Mouse (Mus musculus) neural tube, embryonic 12.5 days (tissue): ENCODE measurements around the gene Trim44. TPM values are rescaled to one million over a fixed set of nuclear protein-coding genes. Genes with fewer than 3 reads are reported as not detected.

Experiments
- ATAC-seq: fragments of 200-750 bp; cut with Nextera tagmentation; 2 replicates; pipeline ENCODE4 v1.8.0; 2017; ENCODE audit warnings: low read depth, mild to moderate bottlenecking, moderate TSS enrichment, moderate library complexity; ENCODE audit not compliant: low FRiP score
- H3K27ac ChIP-seq: fragments of 300-500 bp; sonication (generic); 2 replicates; pipeline ENCODE4 v1.5.1; 2016
- H3K27me3 ChIP-seq: fragments of 300-500 bp; sonication (generic); replicated peaks from 2 replicates; pipeline ENCODE4 v1.6.1; 2016; ENCODE audit warnings: mild to moderate bottlenecking
- H3K36me3 ChIP-seq: fragments of 300-500 bp; sonication (generic); 2 replicates; pipeline ENCODE4 v1.6.1; 2016; ENCODE audit warnings: mild to moderate bottlenecking
- H3K4me1 ChIP-seq: fragments of 300-500 bp; sonication (generic); 2 replicates; pipeline ENCODE4 v1.6.1; 2016
- H3K4me2 ChIP-seq: fragments of 300-500 bp; sonication (generic); replicated peaks from 2 replicates; pipeline ENCODE4 v1.6.1; 2016; ENCODE audit warnings: mild to moderate bottlenecking
- H3K4me3 ChIP-seq: fragments of 300-500 bp; sonication (generic); 2 replicates; pipeline ENCODE4 v1.5.1; 2016
- H3K9ac ChIP-seq: fragments of 300-500 bp; sonication (generic); 2 replicates; pipeline ENCODE4 v1.6.1; 2016; ENCODE audit warnings: mild to moderate bottlenecking
- H3K9me3 ChIP-seq: fragments of 300-500 bp; sonication (generic); 2 replicates; pipeline ENCODE4 v1.6.1; 2016; ENCODE audit warnings: mild to moderate bottlenecking
- WGBS: fragments of 180-500 bp; shearing (Covaris S2); methylation state at CpG from one replicate; pipeline ENCODE4 v1.1.7; 2016; 5-methylcytosine and 5-hydroxymethylcytosine counted together
- polyA plus RNA-seq: library from polyadenylated mRNA; unstranded; fragments of >200 nt; fragmentation: Nextera tagmentation; extraction: Ambion mirVana; gene quantifications from 2 replicates; pipeline ENCODE4 v1.2.1, GENCODE M21; 2016

The Trim44 gene
- polyA plus RNA-seq, 1 experiment from 2014 or later, result 67.9 TPM

DNA sequence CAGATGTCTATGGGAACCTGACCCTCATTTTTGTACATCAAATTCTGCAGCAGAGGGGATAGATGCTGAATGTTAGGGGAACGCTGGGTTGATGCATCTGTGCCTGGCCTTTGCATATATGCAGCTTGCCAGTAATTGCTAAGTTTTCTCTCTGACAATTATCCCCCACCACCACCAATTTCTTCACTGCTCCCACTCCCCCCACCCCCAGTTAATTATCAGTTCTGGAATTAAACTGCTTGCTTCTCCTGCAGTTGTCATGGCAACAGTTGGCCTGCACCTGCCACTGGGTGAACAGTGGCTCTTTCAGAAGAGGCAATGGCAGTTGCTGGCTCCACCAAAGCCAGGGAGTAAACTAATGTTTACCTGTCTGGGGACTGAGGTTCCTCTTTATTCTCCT, 70.8 kb downstream of the Trim44 start:
- Histone ChIP-seq H3K4me1 (peaks cover 8% of the 10 kb centered on the region), H3K27ac (no peak overlapping the region), H3K9ac (no peak overlapping the region), H3K36me3 (no peaks in the 10 kb centered on the region), H3K4me2 (no peak overlapping the region), H3K9me3 (no peaks in the 10 kb centered on the region), H3K27me3 (no peaks in the 10 kb centered on the region), H3K4me3 (no peak overlapping the region)
- WGBS, result 100% methylated on average over 1 of the region's 1 CpGs
- ATAC-seq, result no peak

DNA sequence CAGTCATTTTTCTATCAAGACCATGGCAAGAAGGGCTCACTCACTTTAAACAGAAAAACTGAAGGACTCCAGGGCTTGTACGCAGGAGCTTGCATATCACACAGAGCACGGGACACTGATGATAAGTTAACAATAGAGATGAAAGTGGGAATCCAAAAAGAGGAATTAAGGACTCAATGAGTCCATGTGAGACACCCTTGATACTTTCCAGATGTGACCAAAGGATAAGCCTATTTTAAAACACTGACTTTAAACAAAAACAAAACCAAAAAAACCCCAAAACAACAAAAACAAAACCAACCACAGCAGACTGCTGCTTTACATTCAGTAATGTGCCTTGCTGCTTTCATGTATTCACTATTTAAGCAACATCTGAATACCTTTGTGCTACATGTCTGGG, 75.7 kb downstream of the Trim44 start:
- no peak overlapping the region for H3K4me3 ChIP-seq
- H3K36me3 ChIP-seq, result no peaks in the 10 kb centered on the region
- no peak overlapping the region for H3K27ac ChIP-seq
- H3K27me3 ChIP-seq, result no peaks in the 10 kb centered on the region
- peaks cover 4% of the 10 kb centered on the region for H3K4me1 ChIP-seq
- no peaks in the 10 kb centered on the region for H3K9me3 ChIP-seq
- no peak for ATAC-seq
- H3K4me2 ChIP-seq, result no peak overlapping the region
- H3K9ac ChIP-seq, result no peak overlapping the region
- WGBS, result 95% methylated on average over 2 of the region's 2 CpGs

DNA sequence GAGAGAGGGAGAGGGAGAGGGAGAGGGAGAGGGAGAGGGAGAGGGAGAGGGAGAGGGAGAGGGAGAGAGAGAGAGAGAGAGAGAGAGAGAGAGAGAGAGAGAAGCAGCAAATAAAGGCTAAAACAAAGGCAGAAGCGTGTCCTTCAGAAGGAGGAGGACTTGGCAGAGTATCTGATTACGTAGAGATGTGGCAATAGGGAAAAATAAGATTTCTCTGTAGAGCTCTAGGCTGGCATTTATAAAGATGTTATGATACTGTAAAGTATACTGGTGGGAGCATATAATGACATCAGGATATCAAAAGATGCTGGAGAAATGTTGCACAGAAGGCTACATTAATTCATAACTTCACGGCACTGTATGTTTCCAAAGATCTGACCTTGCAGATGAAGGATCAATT, 76.5 kb downstream of the Trim44 start:
- H3K36me3 ChIP-seq, result no peaks in the 10 kb centered on the region
- 82% methylated on average over 3 of the region's 3 CpGs for WGBS
- no peak overlapping the region for H3K4me2 ChIP-seq
- H3K27me3 ChIP-seq, result no peaks in the 10 kb centered on the region
- no peak overlapping the region for H3K27ac ChIP-seq
- no peak overlapping the region for H3K9ac ChIP-seq
- no peak for ATAC-seq
- H3K4me3 ChIP-seq, result no peak overlapping the region
- H3K9me3 ChIP-seq, result no peaks in the 10 kb centered on the region
- H3K4me1 ChIP-seq, result no peaks in the 10 kb centered on the region

DNA sequence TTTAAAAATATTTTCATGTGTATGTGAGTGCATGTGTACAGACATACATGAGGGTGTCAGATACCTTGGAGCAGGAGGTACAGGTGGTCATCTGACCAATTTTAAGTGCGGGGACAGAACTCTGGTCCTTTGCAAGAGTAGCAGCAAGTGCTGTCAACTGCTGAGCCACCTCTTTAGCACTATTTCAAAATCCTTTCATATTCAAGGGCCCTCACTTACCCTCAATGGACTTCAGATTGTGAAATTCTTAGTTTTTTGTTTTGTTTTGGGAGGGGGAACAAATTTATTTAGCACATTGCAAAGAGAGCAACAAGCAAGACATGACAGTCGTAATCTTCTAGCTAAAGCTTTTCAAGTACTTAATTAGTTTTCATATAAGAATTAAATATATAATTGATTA, 81.7 kb downstream of the Trim44 start:
- H3K36me3 ChIP-seq, result no peaks in the 10 kb centered on the region
- WGBS, result 97% methylated on average over 2 of the region's 2 CpGs

DNA sequence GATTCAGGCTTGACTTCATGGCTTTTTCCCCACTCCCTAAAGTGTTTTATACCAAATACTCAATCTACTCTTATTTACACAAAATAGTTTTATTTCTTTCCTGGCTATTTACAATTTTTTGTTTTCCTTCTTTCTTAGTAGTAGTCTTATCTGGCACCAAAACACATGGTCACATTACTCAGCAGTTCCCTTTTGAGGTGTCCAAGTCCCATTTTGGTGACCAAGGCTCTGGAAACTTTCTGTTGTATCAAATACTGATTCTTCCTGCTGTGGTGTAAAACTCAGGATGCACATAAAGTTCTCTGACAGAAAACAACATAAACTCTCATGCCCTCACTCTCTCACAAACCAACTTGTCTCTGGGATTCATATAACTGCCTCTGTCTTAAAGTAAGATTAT, 83.3 kb downstream of the Trim44 start:
- no peak overlapping the region for H3K9ac ChIP-seq
- H3K4me2 ChIP-seq, result no peak overlapping the region
- no peak for ATAC-seq

More for the DNA sequence above, 81.7 kb downstream of the Trim44 start:
- no peak overlapping the region for H3K4me2 ChIP-seq
- no peak for ATAC-seq
- no peak overlapping the region for H3K9ac ChIP-seq
- no peaks in the 10 kb centered on the region for H3K9me3 ChIP-seq
- H3K4me3 ChIP-seq, result no peak overlapping the region
- H3K27ac ChIP-seq, result no peak overlapping the region
- no peaks in the 10 kb centered on the region for H3K4me1 ChIP-seq
- H3K27me3 ChIP-seq, result no peaks in the 10 kb centered on the region

DNA sequence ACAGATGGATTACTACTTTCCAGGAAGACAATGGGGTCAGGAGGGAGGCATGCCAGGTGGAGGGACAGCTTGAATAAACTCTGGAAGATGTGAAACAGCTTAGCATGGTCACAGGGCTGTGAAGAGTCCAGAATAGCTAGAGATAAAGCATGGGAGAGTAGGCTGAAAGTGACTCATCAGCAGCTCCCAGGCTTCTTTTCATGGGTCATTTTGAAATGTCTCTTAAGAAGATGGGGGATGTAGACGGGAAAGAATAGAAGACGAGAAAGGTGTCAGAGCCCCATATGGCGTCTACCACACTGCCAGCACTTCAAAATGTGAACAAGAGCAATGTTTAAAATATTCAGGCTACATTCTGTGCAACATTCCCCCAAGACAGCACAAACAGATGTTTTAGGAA, 91.1 kb downstream of the Trim44 start:
- H3K9me3 ChIP-seq, result no peaks in the 10 kb centered on the region
- WGBS, result 80% methylated on average over 3 of the region's 3 CpGs
- no peak for ATAC-seq

More for the DNA sequence above, 83.3 kb downstream of the Trim44 start:
- no peak overlapping the region for H3K4me3 ChIP-seq
- no peaks in the 10 kb centered on the region for H3K27me3 ChIP-seq
- no peak overlapping the region for H3K27ac ChIP-seq
- no peaks in the 10 kb centered on the region for H3K36me3 ChIP-seq
- no peaks in the 10 kb centered on the region for H3K4me1 ChIP-seq
- no peaks in the 10 kb centered on the region for H3K9me3 ChIP-seq

DNA sequence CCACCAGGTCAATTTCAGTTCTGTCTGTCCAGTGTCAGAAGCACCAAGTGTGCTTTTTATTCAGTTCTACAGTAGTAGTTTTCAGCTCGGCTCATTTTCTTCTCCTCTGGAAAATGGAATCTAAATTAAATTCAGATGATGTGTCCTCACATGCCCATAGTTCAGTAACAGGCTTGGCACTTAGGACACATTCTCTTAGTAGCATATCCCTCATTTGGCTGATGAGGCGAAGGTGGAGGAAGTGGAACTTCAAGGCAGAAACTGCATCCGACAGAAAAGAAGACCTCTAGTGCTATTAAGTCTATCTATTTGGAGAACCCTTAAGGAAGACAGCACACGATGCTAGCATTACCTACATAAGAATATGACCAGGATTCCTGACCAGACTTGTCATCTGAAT, 92.5 kb downstream of the Trim44 start:
- no peak overlapping the region for H3K27ac ChIP-seq
- 96% methylated on average over 4 of the region's 4 CpGs for WGBS
- H3K27me3 ChIP-seq, result no peaks in the 10 kb centered on the region
- no peak overlapping the region for H3K9ac ChIP-seq
- H3K4me2 ChIP-seq, result no peak overlapping the region
- ATAC-seq, result no peak
- H3K9me3 ChIP-seq, result no peaks in the 10 kb centered on the region
- no peak overlapping the region for H3K4me3 ChIP-seq
- no peaks in the 10 kb centered on the region for H3K36me3 ChIP-seq
- H3K4me1 ChIP-seq, result no peaks in the 10 kb centered on the region

More for the DNA sequence above, 91.1 kb downstream of the Trim44 start:
- H3K9ac ChIP-seq, result no peak overlapping the region
- no peaks in the 10 kb centered on the region for H3K27me3 ChIP-seq
- H3K4me2 ChIP-seq, result no peak overlapping the region
- H3K4me3 ChIP-seq, result no peak overlapping the region
- no peak overlapping the region for H3K27ac ChIP-seq
- no peaks in the 10 kb centered on the region for H3K4me1 ChIP-seq
- no peaks in the 10 kb centered on the region for H3K36me3 ChIP-seq

DNA sequence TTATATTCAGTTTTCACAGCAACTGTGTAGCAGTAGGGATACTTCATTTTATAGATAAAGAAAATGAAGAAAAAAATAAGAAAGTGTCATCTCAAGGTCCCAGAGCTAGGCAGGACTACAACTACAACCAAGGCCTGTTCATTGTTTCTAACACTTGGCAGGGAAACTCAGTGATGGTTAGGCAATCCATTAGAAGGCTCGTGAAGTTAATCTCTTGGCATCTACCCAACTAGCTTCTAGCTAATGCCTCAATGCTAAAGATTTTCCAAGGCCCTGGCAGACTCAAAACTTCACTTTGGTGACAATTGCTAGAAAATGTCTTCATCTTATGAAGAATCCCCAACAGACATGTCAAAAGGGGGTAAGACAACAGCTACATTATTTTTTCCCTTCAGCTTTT, 93.0 kb downstream of the Trim44 start:
- 90% methylated on average over 1 of the region's 1 CpGs for WGBS
- Histone ChIP-seq H3K4me3 (no peak overlapping the region), H3K4me2 (no peak overlapping the region)

DNA sequence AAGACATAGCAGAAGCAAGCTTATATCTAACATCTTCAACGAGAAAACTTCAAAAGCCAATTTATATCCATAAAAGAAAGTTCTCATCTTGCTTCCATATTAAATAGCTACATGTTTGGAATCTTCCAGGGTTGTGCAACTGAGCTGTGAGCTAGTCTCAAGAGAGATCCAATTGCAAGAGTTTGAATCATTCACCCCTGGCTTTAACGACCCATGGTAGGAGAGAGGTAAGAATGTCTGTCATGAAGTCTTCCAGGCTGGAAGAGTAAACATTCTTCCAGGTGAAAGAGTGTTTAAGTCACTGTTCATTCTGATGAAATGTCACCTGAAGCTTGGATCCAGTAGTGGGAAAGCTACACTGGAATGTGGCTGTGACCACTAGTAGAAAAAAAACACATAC, 93.6 kb downstream of the Trim44 start:
- Histone ChIP-seq H3K27me3 (no peaks in the 10 kb centered on the region), H3K9ac (no peak overlapping the region), H3K4me3 (no peak overlapping the region), H3K4me2 (no peak overlapping the region), H3K9me3 (no peaks in the 10 kb centered on the region), H3K4me1 (no peaks in the 10 kb centered on the region), H3K27ac (no peak overlapping the region), H3K36me3 (no peaks in the 10 kb centered on the region)
- 93% methylated on average over 2 of the region's 2 CpGs for WGBS
- no peak for ATAC-seq

More for the DNA sequence above, 93.0 kb downstream of the Trim44 start:
- H3K4me1 ChIP-seq, result no peaks in the 10 kb centered on the region
- H3K27ac ChIP-seq, result no peak overlapping the region
- no peaks in the 10 kb centered on the region for H3K36me3 ChIP-seq
- no peak overlapping the region for H3K9ac ChIP-seq
- no peaks in the 10 kb centered on the region for H3K27me3 ChIP-seq
- no peak for ATAC-seq
- no peaks in the 10 kb centered on the region for H3K9me3 ChIP-seq

DNA sequence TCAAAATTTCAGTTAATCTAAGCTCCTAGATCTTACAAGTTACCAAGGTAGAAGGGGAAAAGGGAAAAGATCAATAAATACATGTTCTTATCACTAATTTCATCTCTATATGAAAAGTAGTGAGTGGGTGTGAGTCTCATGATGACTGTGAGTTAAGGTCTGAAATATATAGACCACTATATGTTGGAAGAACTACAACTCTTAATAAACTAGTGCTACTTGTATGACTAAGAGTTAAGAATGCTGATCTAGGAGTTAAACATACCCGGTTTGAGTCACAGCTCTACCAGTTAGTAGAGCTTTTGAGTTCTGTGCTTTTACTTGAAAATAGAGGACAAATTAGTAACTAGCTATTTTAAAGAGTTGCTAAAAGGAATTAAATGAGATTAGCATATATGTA, 94.7 kb downstream of the Trim44 start:
- Histone ChIP-seq H3K36me3 (no peaks in the 10 kb centered on the region), H3K9ac (no peak overlapping the region), H3K4me2 (no peak overlapping the region), H3K9me3 (no peaks in the 10 kb centered on the region), H3K4me3 (no peak overlapping the region), H3K4me1 (no peaks in the 10 kb centered on the region), H3K27ac (no peak overlapping the region), H3K27me3 (no peaks in the 10 kb centered on the region)
- ATAC-seq, result no peak
- 92% methylated on average over 1 of the region's 1 CpGs for WGBS

DNA sequence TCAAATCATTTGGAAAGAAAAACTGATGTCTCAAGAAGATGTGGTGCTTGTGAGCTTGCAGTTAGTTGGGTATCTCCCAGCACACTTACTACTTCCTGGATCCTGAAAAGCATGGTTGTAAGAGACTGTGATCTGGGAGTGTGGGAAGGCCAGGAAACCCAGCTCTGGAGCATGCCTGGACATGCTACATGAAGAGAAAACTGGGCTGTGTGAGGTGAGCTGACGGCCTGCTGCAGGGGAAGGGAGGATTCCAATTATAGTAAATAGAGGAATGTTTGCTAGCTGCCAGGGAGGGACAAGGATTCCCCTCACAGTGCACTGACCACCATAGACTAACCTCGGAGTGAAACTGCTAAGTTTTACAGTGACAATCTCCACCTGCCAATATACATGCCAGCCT, 104.4 kb downstream of the Trim44 start:
- no peak for ATAC-seq
- Histone ChIP-seq H3K4me1 (no peaks in the 10 kb centered on the region), H3K27me3 (no peaks in the 10 kb centered on the region), H3K4me2 (no peak overlapping the region), H3K27ac (no peak overlapping the region), H3K4me3 (no peak overlapping the region), H3K9me3 (no peaks in the 10 kb centered on the region), H3K9ac (no peak overlapping the region), H3K36me3 (peaks cover 16% of the 10 kb centered on the region; the same call in 1 of the 2 replicates)
- 88% methylated on average over 2 of the region's 2 CpGs for WGBS

DNA sequence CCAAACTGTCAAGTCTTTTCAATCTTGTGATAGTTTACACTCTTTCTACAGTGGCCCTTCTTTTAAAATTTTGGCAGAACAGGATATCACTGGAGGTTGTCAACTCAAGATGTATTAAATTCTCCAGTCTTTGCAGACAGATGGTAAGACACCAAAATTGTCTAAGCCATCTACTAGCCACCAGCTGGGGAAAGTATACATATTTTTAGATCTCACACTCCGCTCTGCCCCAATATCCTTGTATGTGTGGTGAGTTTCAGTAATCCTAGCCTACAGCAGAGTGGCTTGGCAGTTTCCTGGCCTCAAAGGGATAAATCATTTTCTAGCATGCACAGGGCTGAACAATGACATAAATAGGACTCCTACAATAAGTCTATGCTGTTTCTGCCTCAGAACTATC, 105.1 kb downstream of the Trim44 start:
- Histone ChIP-seq H3K27me3 (no peaks in the 10 kb centered on the region), H3K27ac (no peak overlapping the region), H3K9ac (no peak overlapping the region), H3K4me3 (no peak overlapping the region), H3K4me2 (no peak overlapping the region), H3K9me3 (no peaks in the 10 kb centered on the region), H3K4me1 (no peaks in the 10 kb centered on the region), H3K36me3 (peaks cover 16% of the 10 kb centered on the region; the same call in 1 of the 2 replicates)
- ATAC-seq, result no peak
- 100% methylated on average over 1 of the region's 1 CpGs for WGBS

DNA sequence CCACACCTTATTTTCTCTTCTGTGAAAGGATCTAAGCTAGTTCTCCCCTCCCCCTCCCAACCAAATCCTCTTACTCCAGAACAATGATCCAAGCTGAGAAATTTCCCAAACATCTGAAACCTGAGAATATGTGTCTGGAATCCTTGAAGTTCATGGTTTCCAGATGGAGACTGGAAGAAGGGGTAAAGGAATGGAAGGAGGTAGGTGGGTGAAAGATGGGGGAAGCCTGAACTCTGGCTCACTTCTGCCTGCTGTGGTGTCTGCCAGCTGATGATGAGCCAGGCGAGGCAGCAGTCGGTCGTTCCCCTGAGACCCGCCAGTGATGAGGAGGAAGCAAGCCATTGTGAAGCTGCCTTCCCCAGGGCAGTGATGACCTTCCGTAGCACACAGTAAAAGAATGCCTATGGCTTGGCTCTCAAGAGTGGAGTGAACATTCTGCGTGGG, 112.8 kb downstream of the Trim44 start:
- 27% methylated on average over 6 of the region's 6 CpGs for WGBS
- Histone ChIP-seq H3K27ac (no peak overlapping the region), H3K4me3 (no peak overlapping the region), H3K4me2 (no peak overlapping the region), H3K9ac (no peak overlapping the region), H3K9me3 (no peaks in the 10 kb centered on the region), H3K36me3 (no peaks in the 10 kb centered on the region), H3K4me1 (peaks cover 5% of the 10 kb centered on the region), H3K27me3 (no peaks in the 10 kb centered on the region)
- no peak for ATAC-seq
